In the genomic region with DNA sequence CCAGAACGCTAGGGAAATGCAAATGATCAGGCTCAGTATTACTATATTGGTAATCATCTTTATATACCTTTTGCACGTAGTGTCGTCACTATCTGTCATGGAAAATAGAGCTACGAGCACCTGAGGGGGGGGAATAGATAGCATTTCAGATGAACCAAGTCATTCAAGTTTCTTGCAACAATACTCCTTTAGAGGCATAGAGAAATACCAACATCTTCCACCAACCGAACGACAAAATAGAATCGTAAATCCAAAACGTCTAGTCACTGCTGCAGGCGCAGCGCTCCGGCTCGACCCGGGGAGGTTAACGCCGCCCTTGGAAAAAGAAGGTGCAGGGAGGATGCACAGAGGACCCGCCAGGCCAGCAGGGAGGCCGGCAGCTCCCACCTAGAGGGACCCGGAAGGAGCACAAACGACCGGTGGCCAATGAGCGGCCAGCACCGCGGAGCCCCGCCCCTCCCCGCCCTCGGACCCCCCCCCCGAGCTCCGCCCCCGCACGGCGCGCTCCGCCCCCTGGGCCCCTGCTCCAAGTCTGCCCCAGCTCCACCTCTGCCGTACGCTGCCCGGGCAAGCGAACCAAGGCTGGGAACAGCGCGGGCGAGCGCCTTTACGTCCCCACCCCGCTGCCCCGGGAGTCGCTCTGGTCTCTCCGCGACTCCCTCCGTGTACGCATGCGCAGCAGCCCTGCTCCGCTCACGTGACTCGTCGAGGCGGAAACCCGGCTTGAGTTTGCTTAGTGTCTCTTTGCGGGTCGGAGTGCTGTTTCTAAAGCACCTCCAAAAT, we compare ENCODE assay signal across 8 mouse cellular contexts. TPM values are rescaled to one million over a fixed set of nuclear protein-coding genes. Genes with fewer than 3 reads are reported as not detected.
DNase-seq lines count a peak whose midpoint lies in the region; ATAC-seq lines count a peak whose summit lies in the region.

A gene (minus strand): TSS at position 662 of the 783 bp plus-strand sequence.

- no peaks in the 10 kb centered on the region for H3K27me3 ChIP-seq in hindbrain, embryonic 11.5 days (ENCODE audit: control insufficient read depth, insufficient read depth, low read length)

- peak within 1 kb of the TSS; percentile 58 for H3K9ac ChIP-seq in hindbrain, embryonic 11.5 days (ENCODE audit: low read depth, low read length)

- H3K9me3 ChIP-seq in hindbrain, embryonic 11.5 days (ENCODE audit: control insufficient read depth, low read length) = no peaks in the 10 kb centered on the region

- H3K4me1 ChIP-seq in hindbrain, embryonic 11.5 days (replicated peaks; ENCODE audit: control insufficient read depth, insufficient read depth, low read length) = no peaks in the 10 kb centered on the region

- DNase-seq in MN1 (ENCODE audit: low spot score) = peak; percentile 100
- peak; percentile 96 for DNase-seq in cerebellum, adult 9-10 months
- peak; percentile 90 to 95 for DNase-seq in frontal cortex, adult 2 months (ENCODE audit: extremely low spot score in 1 of 2, low spot score in 1 of 2)
- DNase-seq in hindbrain, embryonic 11.5 days (ENCODE audit: low spot score) = peak; percentile 97
- DNase-seq in layer of hippocampus, postnatal 10 days (ENCODE audit: low spot score in 2 of 2) = peak; percentile 95 to 96
- DNase-seq in lung, postnatal 10 days = peak; percentile 98
- peak; percentile 96 for DNase-seq in ovary, postnatal 36 days (ENCODE audit: low spot score)
- DNase-seq in thymus, postnatal 25 days = peak; percentile 95

- under 1% methylated on average over 53 of the region's 58 CpGs for WGBS in hindbrain, embryonic 11.5 days

- peak within 1 kb of the TSS; percentile 94 for H3K27ac ChIP-seq in hindbrain, embryonic 11.5 days (ENCODE audit: low read depth, low read length)

- H3K36me3 ChIP-seq in hindbrain, embryonic 11.5 days (ENCODE audit: control insufficient read depth, insufficient read depth, low read length) = no peaks in the 10 kb centered on the region

- H3K4me2 ChIP-seq in hindbrain, embryonic 11.5 days (replicated peaks; ENCODE audit: low read depth, low read length) = peak within 1 kb of the TSS; percentile 70

- H3K4me3 ChIP-seq in hindbrain, embryonic 11.5 days (ENCODE audit: low read depth, low read length) = peak within 1 kb of the TSS; percentile 50

- ATAC-seq in hindbrain, embryonic 11.5 days (ENCODE audit: low FRiP score) = peak; percentile 99

RNA-seq across cellular contexts. Expression of the gene that starts here (rescaled TPM):
- 32.6 and 33.4 TPM in 2 replicates for polyA plus RNA-seq in frontal cortex, adult 2 months (2012; rRNA removed)
- 35.7 and 39.1 TPM in 2 replicates for polyA plus RNA-seq in hindbrain, embryonic 11.5 days (2014; fragmentation: Nextera tagmentation; extraction: Ambion mirVana)
- 10 to 100 TPM; 49.8 to 52.0 TPM for total RNA-seq in layer of hippocampus, postnatal 10 days (2021)

Comparison
In these comparisons a context has a peak if more than half of its experiments do, and no peak if none do; other contexts are left out.
1. Peak in every context shown above with its lines: DNase-seq, ATAC-seq, H3K4me3 ChIP-seq and H3K27ac ChIP-seq.